Mouse (Mus musculus): ENCODE measurements around the gene Mecom. TPM values are rescaled to one million over a fixed set of nuclear protein-coding genes. Genes with fewer than 3 reads are reported as not detected.
"Not testable (repeated sequence)": the region's sequence is repeated elsewhere in the genome, so short reads cannot be mapped to it uniquely, and the experiment has no call there.

Gene Mecom
- polyA plus RNA-seq, 1 experiment from 2014 or later = 17.6 TPM

- not testable (repeated sequence) for H3K9ac ChIP-seq (ENCODE audit: low read length); H3K36me3 ChIP-seq (ENCODE audit: control insufficient read depth, insufficient read depth, low read length); H3K4me3 ChIP-seq (ENCODE audit: low read depth, low read length); DNase-seq (ENCODE audit: low spot score); H3K4me2 ChIP-seq (ENCODE audit: low read length); H3K9me3 ChIP-seq (ENCODE audit: control insufficient read depth, low read length); H3K27ac ChIP-seq (ENCODE audit: low read depth); H3K4me1 ChIP-seq (replicated peaks; ENCODE audit: control insufficient read depth, insufficient read depth, low read length); ATAC-seq (replicated peaks; ENCODE audit: low FRiP score, low TSS enrichment, low read depth)
- H3K27me3 ChIP-seq (replicated peaks; ENCODE audit: control insufficient read depth, insufficient read depth, low read length) = peaks cover 42% of the 10 kb centered on the region
- 56% methylated on average over 3 of the region's 3 CpGs for WGBS
Measured at GRCm38 (mm10) chr3:30520751-30521150, 27.1 kb downstream of the Mecom start.

- no peak for ATAC-seq (replicated peaks; ENCODE audit: low FRiP score, low TSS enrichment, low read depth)
- Histone ChIP-seq H3K27ac (ENCODE audit: low read depth) (no peak overlapping the region), H3K4me3 (ENCODE audit: low read depth, low read length) (no peak overlapping the region), H3K36me3 (ENCODE audit: control insufficient read depth, insufficient read depth, low read length) (no peaks in the 10 kb centered on the region), H3K4me1 (replicated peaks; ENCODE audit: control insufficient read depth, insufficient read depth, low read length) (peaks cover 9% of the 10 kb centered on the region; the same call in 1 of the 2 replicates), H3K9ac (ENCODE audit: low read length) (no peak overlapping the region), H3K9me3 (ENCODE audit: control insufficient read depth, low read length) (no peaks in the 10 kb centered on the region), H3K4me2 (ENCODE audit: low read length) (no peak overlapping the region), H3K27me3 (replicated peaks; ENCODE audit: control insufficient read depth, insufficient read depth, low read length) (peaks cover 56% of the 10 kb centered on the region)
- DNase-seq (ENCODE audit: low spot score) = no peak
- WGBS = 67% methylated on average over 1 of the region's 1 CpGs
Measured at GRCm38 (mm10) chr3:30519425-30519824, 28.4 kb downstream of the Mecom start.

- H3K27ac ChIP-seq (ENCODE audit: low read depth) = no peak overlapping the region
- H3K9ac ChIP-seq (ENCODE audit: low read length) = no peak overlapping the region
- H3K9me3 ChIP-seq (ENCODE audit: control insufficient read depth, low read length) = no peaks in the 10 kb centered on the region
- ATAC-seq (replicated peaks; ENCODE audit: low FRiP score, low TSS enrichment, low read depth) (no peak), DNase-seq (ENCODE audit: low spot score) (no peak)
- WGBS = 7% methylated on average over 9 of the region's 9 CpGs
- no peaks in the 10 kb centered on the region for H3K36me3 ChIP-seq (ENCODE audit: control insufficient read depth, insufficient read depth, low read length)
- H3K4me2 ChIP-seq (ENCODE audit: low read length) = peak overlapping the region; percentile 53; the same call in 1 of the 2 replicates
- H3K27me3 ChIP-seq (replicated peaks; ENCODE audit: control insufficient read depth, insufficient read depth, low read length) = peaks cover 86% of the 10 kb centered on the region
- peaks cover 11% of the 10 kb centered on the region; the same call in 1 of the 2 replicates for H3K4me1 ChIP-seq (replicated peaks; ENCODE audit: control insufficient read depth, insufficient read depth, low read length)
- H3K4me3 ChIP-seq (ENCODE audit: low read depth, low read length) = no peak overlapping the region
Measured at GRCm38 (mm10) chr3:30515795-30516170, 32.0 kb downstream of the Mecom start.

- peaks cover 93% of the 10 kb centered on the region for H3K27me3 ChIP-seq (replicated peaks; ENCODE audit: control insufficient read depth, insufficient read depth, low read length)
- H3K27ac ChIP-seq (ENCODE audit: low read depth) = no peak overlapping the region
- H3K9ac ChIP-seq (ENCODE audit: low read length) = no peak overlapping the region
- H3K4me1 ChIP-seq (replicated peaks; ENCODE audit: control insufficient read depth, insufficient read depth, low read length) = peaks cover 11% of the 10 kb centered on the region; the same call in 1 of the 2 replicates
- peak overlapping the region; percentile 53 for H3K4me2 ChIP-seq (ENCODE audit: low read length)
- H3K9me3 ChIP-seq (ENCODE audit: control insufficient read depth, low read length) = no peaks in the 10 kb centered on the region
- peak; percentile 82 for ATAC-seq (replicated peaks; ENCODE audit: low FRiP score, low TSS enrichment, low read depth)
- DNase-seq (ENCODE audit: low spot score) = peak; percentile 81
- WGBS = under 1% methylated on average over 62 of the region's 62 CpGs
- H3K36me3 ChIP-seq (ENCODE audit: control insufficient read depth, insufficient read depth, low read length) = no peaks in the 10 kb centered on the region
- peak overlapping the region; percentile 28 for H3K4me3 ChIP-seq (ENCODE audit: low read depth, low read length)
Measured at GRCm38 (mm10) chr3:30514901-30515794, 32.7 kb downstream of the Mecom start.

- ATAC-seq (replicated peaks; ENCODE audit: low FRiP score, low TSS enrichment, low read depth) (no peak; the same call in 1 of the 2 replicates), DNase-seq (ENCODE audit: low spot score) (peak; percentile 92)
- H3K27me3 ChIP-seq (replicated peaks; ENCODE audit: control insufficient read depth, insufficient read depth, low read length) = peaks cover 96% of the 10 kb centered on the region
- no peak overlapping the region for H3K27ac ChIP-seq (ENCODE audit: low read depth)
- H3K4me3 ChIP-seq (ENCODE audit: low read depth, low read length) = peak overlapping the region; percentile 28
- H3K9me3 ChIP-seq (ENCODE audit: control insufficient read depth, low read length) = no peaks in the 10 kb centered on the region
- WGBS = under 1% methylated on average over 52 of the region's 52 CpGs
- H3K9ac ChIP-seq (ENCODE audit: low read length) = no peak overlapping the region
- no peaks in the 10 kb centered on the region for H3K36me3 ChIP-seq (ENCODE audit: control insufficient read depth, insufficient read depth, low read length)
- peak overlapping the region; percentile 53 for H3K4me2 ChIP-seq (ENCODE audit: low read length)
- H3K4me1 ChIP-seq (replicated peaks; ENCODE audit: control insufficient read depth, insufficient read depth, low read length) = peaks cover 12% of the 10 kb centered on the region; the same call in 1 of the 2 replicates
Measured at GRCm38 (mm10) chr3:30514051-30514754, 33.6 kb downstream of the Mecom start.

- ATAC-seq (replicated peaks; ENCODE audit: low FRiP score, low TSS enrichment, low read depth) = no peak
- Histone ChIP-seq H3K9ac (ENCODE audit: low read length) (no peak overlapping the region), H3K4me3 (ENCODE audit: low read depth, low read length) (0 out of 2 replicates have a peak overlapping the region, but pooled peaks have one; percentile 28)
Measured at GRCm38 (mm10) chr3:30513314-30513997, 34.4 kb downstream of the Mecom start.

DNA sequence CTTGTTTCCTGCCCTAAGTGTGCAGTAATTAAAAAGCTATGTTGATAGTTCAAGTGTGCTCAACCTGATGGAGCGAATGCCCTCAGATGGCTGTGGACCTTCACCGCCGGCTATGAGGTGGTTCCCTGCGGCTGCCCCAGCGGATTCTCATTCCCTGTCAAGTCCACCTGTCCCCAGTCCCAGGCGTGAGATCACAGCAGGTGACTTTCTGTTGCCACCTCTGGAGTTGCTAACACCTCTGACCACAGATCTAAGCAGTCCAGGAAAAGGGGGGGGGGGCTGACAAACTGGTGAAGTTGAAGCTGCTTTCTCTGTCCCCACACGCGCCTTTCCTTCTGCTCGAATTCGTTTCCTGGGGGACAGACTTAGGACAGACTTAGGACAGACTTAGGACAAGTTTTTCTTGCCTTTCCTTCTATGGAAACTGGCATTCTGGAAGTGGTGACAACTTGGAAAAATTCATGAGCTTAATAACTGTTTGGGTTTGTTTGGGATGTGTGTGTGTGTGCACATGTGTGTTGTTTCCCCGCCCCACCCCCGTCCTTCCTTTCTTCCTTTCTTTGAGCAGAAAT, 35.3 kb downstream of the Mecom start:
- Histone ChIP-seq H3K4me2 (ENCODE audit: low read length) (no peak overlapping the region), H3K4me3 (ENCODE audit: low read depth, low read length) (no peak overlapping the region), H3K9me3 (ENCODE audit: control insufficient read depth, low read length) (no peaks in the 10 kb centered on the region), H3K27ac (ENCODE audit: low read depth) (no peak overlapping the region), H3K36me3 (ENCODE audit: control insufficient read depth, insufficient read depth, low read length) (no peaks in the 10 kb centered on the region), H3K9ac (ENCODE audit: low read length) (no peak overlapping the region), H3K4me1 (replicated peaks; ENCODE audit: control insufficient read depth, insufficient read depth, low read length) (peaks cover 18% of the 10 kb centered on the region), H3K27me3 (replicated peaks; ENCODE audit: control insufficient read depth, insufficient read depth, low read length) (peaks cover 99% of the 10 kb centered on the region)
- DNase-seq (ENCODE audit: low spot score) (peak; percentile 58), ATAC-seq (replicated peaks; ENCODE audit: low FRiP score, low TSS enrichment, low read depth) (no peak)
- WGBS = 4% methylated on average over 12 of the region's 12 CpGs

More at GRCm38 (mm10) chr3:30513314-30513997, 34.4 kb downstream of the Mecom start:
- Histone ChIP-seq H3K4me1 (replicated peaks; ENCODE audit: control insufficient read depth, insufficient read depth, low read length) (peaks cover 15% of the 10 kb centered on the region; the same call in 1 of the 2 replicates), H3K4me2 (ENCODE audit: low read length) (peak overlapping the region; percentile 53), H3K9me3 (ENCODE audit: control insufficient read depth, low read length) (no peaks in the 10 kb centered on the region), H3K27ac (ENCODE audit: low read depth) (no peak overlapping the region), H3K36me3 (ENCODE audit: control insufficient read depth, insufficient read depth, low read length) (no peaks in the 10 kb centered on the region), H3K27me3 (replicated peaks; ENCODE audit: control insufficient read depth, insufficient read depth, low read length) (peaks cover 99% of the 10 kb centered on the region)
- WGBS = 7% methylated on average over 16 of the region's 16 CpGs
- peak; percentile 60 for DNase-seq (ENCODE audit: low spot score)

DNA sequence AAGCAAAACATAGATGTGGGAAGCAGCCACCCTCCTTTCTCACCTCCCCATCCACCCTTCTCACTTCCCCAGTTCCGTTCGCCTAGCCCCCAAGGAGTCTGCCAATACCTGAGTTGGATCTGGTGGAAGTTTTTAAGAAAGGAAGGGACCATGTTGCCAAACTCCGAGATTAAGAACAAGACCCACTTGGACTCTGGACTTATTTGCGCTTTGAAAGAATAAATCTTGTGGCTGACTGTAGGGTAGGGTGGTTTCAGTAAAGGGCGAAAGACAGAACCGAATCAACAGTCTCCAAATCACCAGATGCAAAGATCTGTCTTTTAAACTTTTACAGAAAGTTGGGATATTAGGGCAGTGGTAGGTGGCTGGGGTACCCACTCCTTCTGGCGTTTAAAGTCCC, 36.0 kb downstream of the Mecom start:
- 6% methylated on average over 7 of the region's 7 CpGs for WGBS
- Histone ChIP-seq H3K4me2 (ENCODE audit: low read length) (no peak overlapping the region), H3K27ac (ENCODE audit: low read depth) (no peak overlapping the region), H3K27me3 (replicated peaks; ENCODE audit: control insufficient read depth, insufficient read depth, low read length) (peaks cover 97% of the 10 kb centered on the region), H3K4me3 (ENCODE audit: low read depth, low read length) (no peak overlapping the region), H3K36me3 (ENCODE audit: control insufficient read depth, insufficient read depth, low read length) (no peaks in the 10 kb centered on the region), H3K4me1 (replicated peaks; ENCODE audit: control insufficient read depth, insufficient read depth, low read length) (peaks cover 19% of the 10 kb centered on the region), H3K9ac (ENCODE audit: low read length) (no peak overlapping the region), H3K9me3 (ENCODE audit: control insufficient read depth, low read length) (no peaks in the 10 kb centered on the region)
- peak; percentile 55 for DNase-seq (ENCODE audit: low spot score)
- ATAC-seq (replicated peaks; ENCODE audit: low FRiP score, low TSS enrichment, low read depth) = no peak

Data from intestine, embryonic 14.5 days (tissue).